Mouse (Mus musculus): ENCODE data around the gene Gabrg2. TPM values are rescaled to one million over a fixed set of nuclear protein-coding genes. Genes with fewer than 3 reads are reported as not detected.

The Gabrg2 gene
- total RNA-seq (2021) = under 1 TPM in 1 of 2 experiments, not detected in 1; 0.08 TPM
- long read RNA-seq, experiment 1 = 0 reads
- long read RNA-seq, experiment 2 = 0 reads

DNA sequence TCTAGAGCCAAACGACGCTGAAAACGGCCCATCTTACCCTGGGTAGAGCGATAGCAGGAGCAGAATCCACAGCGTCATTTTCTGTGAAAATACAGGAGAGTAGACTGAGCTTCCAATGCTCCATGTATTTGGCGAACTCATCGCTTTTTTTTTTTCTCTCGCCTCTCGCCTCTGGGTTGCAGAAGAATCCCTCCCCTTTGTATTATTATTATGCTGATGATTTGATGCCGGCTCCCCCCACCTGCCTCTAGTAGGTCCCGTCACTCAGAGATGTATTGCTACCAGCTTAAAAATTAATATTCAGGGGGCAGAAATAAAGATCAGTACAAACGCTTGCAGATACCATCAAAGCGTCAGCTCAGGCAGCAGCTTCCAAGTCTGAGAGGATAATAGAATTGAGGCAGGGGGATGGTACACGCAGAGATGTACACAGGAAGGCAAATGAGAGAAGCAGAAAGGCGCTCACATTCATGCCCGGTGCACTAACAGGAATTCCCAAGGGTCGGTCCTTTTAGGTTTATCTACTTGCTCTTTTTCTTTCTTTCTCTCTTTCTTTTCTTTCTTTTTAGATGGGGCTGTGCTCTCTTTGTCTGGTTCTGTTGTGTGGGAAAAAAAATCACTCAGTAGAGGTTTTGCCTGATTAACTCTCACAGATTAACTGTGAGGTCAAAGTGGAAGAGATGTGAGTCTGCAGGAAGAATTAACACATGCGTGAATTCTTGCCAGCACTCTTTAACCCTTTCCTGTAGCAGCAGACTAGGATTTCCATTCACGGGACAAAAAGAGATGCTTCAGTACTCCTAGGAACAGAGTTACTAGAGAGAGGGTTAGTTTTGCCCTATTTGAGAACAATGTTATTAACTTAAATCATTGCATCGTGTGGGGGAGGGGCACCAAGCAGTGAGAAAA lies at the start of gene Gabrg2:
Gene Gabrg2 (minus strand): TSS at position 668 of the 909 bp plus-strand sequence.
- DNase-seq = no peak
- intact Hi-C loops (cut with DNase I; ENCODE audit: low total_unique reads) = no loop called here

DNA sequence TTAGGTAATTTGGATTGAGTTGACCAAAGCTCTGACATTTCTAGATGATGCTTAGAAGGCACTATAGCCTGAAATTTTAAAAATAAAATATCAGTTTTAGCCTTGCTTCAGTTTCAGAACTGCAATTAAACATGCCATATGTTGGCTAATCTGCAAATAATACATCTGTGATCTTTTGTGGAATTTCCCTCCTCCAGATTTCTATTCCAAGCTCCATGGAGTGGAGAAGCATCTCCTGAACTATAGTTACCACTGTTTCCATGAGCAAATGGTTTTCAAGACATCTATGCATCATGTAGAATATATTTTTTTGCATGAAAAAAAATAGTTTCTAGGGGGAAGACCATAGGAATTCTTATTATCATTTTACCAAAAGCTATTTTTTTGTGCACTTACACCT lies 47.5 kb upstream of the Gabrg2 start:
- no peak for DNase-seq
- intact Hi-C loops (cut with DNase I; ENCODE audit: low total_unique reads) = no loop called here

DNA sequence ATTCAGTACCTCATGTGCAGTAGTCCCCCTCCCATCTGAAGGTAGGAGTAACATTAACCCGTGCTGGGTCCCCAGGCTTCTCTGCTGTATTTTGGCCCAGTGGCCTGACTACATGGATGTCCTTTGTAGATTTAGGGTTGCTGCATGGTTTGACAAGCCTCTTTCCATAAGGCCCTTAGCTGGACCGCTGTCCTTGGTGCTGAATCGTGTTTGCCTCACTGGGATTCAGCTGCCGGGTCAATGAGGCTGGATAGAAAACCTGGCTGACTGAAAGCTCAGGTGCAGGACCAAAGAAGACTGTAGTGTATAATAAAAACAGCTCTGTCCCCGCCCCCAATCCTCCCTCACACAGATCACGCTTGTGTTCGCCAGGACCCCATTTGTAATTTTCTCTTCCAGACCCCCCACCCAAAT lies 1.2 kb downstream of the Gabrg2 start:
- intact Hi-C loops (cut with DNase I; ENCODE audit: low total_unique reads) = no loop called here
- peak; percentile 29 for DNase-seq

DNA sequence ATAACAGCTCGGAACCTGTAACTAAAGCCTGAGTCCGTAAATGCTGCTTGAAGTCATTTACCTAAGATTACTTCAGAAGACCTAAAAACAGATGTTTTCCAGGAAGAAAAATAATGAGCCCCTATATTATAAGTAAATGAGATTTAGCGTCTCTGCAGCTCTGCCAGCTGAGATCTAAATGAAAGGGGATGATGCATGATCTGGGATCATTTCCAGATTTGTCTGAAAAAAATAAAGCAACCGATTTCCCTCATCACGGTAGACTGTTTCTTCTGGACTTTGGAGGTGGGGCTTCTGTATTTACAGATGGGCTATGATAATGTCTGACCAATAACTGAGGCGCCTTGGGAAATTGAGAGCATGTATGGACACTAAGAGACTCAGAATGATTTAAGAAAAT lies 20.5 kb downstream of the Gabrg2 start:
- intact Hi-C loops (cut with DNase I; ENCODE audit: low total_unique reads) = no loop called here
- DNase-seq = no peak

DNA sequence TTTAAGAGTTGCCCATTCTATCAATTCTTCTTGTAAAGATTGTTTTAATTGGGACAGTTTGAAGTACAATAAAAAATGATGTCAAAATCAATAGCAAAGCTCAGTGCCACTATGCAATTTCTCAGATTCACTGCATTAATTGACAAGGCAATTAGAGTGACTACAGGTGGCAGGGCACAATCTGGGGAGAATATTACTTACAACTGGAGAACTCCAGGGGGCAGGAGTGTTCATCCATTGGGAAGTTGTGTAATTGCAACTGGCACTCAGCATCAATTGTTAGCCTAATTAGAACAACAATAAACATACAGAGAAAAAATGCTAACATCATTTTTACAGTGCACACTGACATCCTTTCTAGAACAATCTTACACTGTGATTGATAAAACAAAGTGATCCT lies 32.1 kb downstream of the Gabrg2 start:
- intact Hi-C loops (cut with DNase I; ENCODE audit: low total_unique reads) = no loop called here

DNA sequence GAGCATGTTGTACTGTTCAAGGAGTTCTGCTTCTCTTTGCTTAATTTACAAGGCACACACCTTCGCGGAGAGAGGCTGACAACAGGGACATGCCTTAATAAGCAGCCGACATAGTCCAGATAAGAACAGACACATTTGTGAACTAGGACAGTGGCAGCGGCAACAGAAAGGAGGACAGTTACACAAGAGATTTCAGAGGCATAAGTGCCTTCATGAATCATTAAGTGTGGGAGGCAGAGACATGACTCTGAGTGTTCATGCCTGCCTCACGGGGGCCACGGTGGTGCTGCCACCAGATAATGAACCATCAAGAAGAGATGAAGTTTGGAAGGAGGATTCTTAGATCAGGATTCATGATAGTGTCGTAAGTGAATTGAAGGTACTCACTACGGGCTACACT lies 38.0 kb downstream of the Gabrg2 start:
- intact Hi-C loops (cut with DNase I; ENCODE audit: low total_unique reads) = no loop called here
- DNase-seq = no peak

More for the DNA sequence above, 32.1 kb downstream of the Gabrg2 start:
- DNase-seq = no peak

DNA sequence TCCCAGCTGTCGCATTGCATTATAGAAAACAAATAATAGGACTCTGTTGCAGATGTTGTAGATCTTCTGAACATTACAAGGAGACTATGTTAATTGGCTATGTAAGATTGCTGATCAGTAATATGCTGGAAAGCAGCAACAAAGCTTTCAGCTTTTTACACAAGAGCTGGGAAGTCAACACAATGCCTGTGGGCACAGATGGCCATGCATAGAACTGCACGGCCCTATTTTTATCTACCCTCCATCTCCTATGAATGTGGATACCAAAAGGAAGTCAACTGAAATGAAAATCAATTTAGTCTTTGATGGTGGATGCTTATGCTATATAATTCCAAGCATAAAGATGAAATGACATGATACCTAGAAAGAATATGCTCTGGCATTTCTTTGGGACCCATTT lies 47.1 kb downstream of the Gabrg2 start:
- DNase-seq = no peak
- intact Hi-C loops (cut with DNase I; ENCODE audit: low total_unique reads) = no loop called here

DNA sequence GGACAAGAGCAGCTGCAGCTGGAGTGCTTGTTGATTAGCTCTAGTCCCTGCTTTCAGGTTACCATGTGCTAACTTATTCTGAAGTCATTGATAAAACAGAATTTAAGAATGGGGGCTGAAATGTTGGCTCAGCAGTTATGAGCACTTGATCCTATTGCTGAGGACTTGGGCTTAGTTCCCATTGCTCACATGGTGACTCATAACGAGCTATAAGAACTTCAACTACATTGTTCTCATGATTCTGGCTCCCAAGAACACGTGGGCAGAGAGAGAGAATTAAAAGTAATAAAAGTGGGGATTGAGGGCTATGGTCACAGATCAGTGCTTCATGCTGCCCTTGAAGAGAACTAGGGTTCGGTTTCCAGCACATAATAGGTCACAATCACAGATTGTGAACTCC lies 48.8 kb downstream of the Gabrg2 start:
- DNase-seq = no peak
- intact Hi-C loops (cut with DNase I; ENCODE audit: low total_unique reads) = no loop called here

DNA sequence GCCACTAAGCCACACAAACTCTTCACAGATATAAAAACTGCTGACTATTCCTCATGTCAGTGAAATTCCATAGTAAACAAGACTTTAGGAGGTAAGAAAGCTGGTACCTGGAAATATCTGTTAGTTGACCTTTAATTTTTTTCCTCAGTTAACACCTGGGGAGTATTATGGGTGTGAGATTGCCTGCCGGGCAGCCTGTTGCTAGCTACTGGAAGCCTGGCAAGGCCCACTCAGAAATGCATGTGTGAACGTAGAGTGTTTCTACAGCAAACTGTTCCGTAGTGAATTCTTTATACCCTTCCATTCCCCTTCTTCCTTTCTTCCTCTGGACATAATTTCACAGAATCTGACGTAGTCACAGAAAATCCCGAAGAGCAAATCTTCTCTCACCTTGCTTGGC lies 55.2 kb downstream of the Gabrg2 start:
- DNase-seq = no peak
- intact Hi-C loops (cut with DNase I; ENCODE audit: low total_unique reads) = no loop called here

DNA sequence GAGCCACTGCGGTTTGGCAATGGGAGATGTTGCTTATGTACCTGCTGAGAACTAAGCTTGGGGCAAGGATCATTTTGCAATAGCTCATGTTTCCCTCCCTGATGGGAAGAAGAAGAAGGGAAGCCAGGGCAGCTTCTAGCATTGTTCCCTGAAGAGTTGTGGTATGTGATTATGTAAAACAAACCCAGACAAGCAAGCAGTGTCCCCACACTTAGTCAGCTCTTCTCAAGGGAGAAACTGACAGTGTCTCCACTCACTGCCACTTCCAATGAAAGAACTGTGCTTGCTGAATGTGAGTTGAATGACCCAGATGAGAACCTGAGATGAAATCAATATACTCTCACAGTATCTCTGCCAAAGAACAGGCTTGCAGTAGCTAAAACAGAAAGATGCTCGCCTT lies 62.7 kb downstream of the Gabrg2 start:
- DNase-seq = no peak
- intact Hi-C loops (cut with DNase I; ENCODE audit: low total_unique reads) = no loop called here

DNA sequence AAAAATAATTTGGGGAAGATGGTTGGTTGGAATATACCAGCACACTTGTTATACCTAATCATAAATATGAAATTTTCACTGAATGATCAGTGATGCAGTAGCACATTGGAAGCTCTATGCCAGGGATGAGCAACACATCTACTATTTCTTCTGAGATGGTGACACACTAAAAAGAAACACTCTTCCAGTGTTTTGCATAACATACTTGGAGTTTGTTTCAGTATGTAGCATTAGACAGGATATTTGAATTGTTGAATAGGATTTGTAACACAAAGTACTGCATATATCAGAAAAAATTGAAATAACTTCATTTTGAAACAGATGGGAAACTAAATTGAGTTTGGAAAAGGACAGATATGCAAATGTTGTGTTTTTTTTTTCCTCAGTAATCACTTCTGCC lies 81.8 kb downstream of the Gabrg2 start:
- intact Hi-C loops (cut with DNase I; ENCODE audit: low total_unique reads) = no loop called here
- DNase-seq = no peak

DNA sequence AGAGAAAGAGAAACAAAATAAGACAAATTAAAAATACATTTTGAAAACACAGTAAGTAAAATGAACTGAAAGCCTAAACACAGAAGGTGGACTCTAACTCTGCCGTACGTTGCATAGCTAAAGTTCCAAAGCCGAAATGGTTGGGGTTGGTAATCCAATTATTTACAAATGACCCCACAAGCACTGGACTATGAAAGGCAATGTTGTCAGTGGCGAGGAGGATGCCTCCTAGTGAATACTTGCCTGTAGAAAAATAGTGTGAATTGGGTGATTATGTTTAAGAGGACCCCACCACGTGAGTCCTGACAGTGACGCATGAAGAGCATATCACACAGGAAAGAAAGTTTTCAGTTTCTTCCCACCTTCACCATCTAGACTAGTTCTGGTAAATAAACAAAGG lies 86.6 kb downstream of the Gabrg2 start:
- DNase-seq = no peak
- intact Hi-C loops (cut with DNase I; ENCODE audit: low total_unique reads) = no loop called here

DNA sequence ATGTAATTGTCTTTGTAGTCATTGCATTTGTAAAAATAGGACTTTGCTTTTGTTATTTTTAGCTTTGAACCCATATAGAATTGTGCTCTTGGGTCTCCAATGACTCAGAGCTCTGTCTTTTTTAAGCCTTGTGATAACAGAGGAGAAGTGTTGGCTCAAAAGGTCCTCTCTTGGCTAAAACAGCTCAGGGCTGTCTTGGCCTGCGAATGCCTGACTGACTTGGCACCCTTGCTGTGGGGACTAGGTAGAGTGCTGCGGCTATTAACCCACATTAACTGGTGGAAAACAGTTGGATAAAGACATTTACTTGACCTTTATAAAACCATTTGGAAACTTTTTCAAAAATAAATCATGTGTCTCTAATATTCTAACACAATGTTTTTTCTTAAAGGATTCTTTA lies 97.0 kb downstream of the Gabrg2 start:
- intact Hi-C loops (cut with DNase I; ENCODE audit: low total_unique reads) = no loop called here
- DNase-seq = no peak

Other genes starting within 250 kb of the Gabrg2 start
- 1 to 10 TPM in 1 of 2 experiments, under 1 TPM in 1; 0.91 to 1.2 TPM for gene Gabra1, start 182.1 kb upstream of the Gabrg2 start, total RNA-seq (2021)

All from gastrocnemius, postnatal 14 days (tissue).